Mouse (Mus musculus) B cell, adult 2 months (primary cell): Measurements from ENCODE around the gene Dysf.

ENCODE experiments used
- DNase-seq, 2 experiments: peaks; one replicate each; pipeline ENCODE4 v3.0.0; 2022

The Dysf gene

GRCm38 (mm10) chr6:84235365-84235764, 227.0 kb downstream of the Dysf start:
- DNase-seq, result no peak

- no peak for DNase-seq
These were observed 235.0 kb downstream of the Dysf start for GRCm38 (mm10) chr6:84243385-84243784.

- no peak for DNase-seq
These were observed 237.8 kb downstream of the Dysf start for GRCm38 (mm10) chr6:84246101-84246760.

- no peak for DNase-seq
These were observed 238.6 kb downstream of the Dysf start for GRCm38 (mm10) chr6:84246979-84247378.
